Mouse (Mus musculus): Measurements from ENCODE around the gene Itga2. TPM values are rescaled to one million over a fixed set of nuclear protein-coding genes. Genes with fewer than 3 reads are reported as not detected.
A peak's percentile ranks its signal among the peaks of the same experiment; 100 is the strongest.

Gene Itga2
- total and polyA plus RNA-seq, 3 experiments = 0.21 to 1.3 (median 1.3) TPM

- TF ChIP-seq POLR2A (IDR thresholded peaks at IDR 0.05; ENCODE audit: insufficient read depth, low read depth, low read length) = no peak
- no peak for TF ChIP-seq CTCF (IDR thresholded peaks at IDR 0.05)
- no peaks in the 10 kb centered on the region for H3K79me2 ChIP-seq (replicated peaks; ENCODE audit: control insufficient read depth, insufficient read depth, low read length)
- no peak for DNase-seq
- WGBS = 73% methylated on average over 7 of the region's 7 CpGs
- H3K27me3 ChIP-seq (ENCODE audit: control insufficient read depth, insufficient read depth, low read length) = no peaks in the 10 kb centered on the region
- H3K27ac ChIP-seq = no peak overlapping the region
- H3K9ac ChIP-seq (ENCODE audit: low read depth, low read length) = no peak overlapping the region
- H3K4me1 ChIP-seq (ENCODE audit: control insufficient read depth, insufficient read depth, low read length) = no peaks in the 10 kb centered on the region
- H3K36me3 ChIP-seq (ENCODE audit: control insufficient read depth, insufficient read depth, low read length) = no peaks in the 10 kb centered on the region
- intact Hi-C loops (cut with DNase I) = loop anchor here (5.0 kb wide), 1 partner anchor 41 kb away; no protein-coding TSS in a partner anchor
- no peak overlapping the region for H3K4me3 ChIP-seq
Observed at GRCm38 (mm10) chr13:114933541-114933940, 1.6 kb upstream of the Itga2 start.

DNA sequence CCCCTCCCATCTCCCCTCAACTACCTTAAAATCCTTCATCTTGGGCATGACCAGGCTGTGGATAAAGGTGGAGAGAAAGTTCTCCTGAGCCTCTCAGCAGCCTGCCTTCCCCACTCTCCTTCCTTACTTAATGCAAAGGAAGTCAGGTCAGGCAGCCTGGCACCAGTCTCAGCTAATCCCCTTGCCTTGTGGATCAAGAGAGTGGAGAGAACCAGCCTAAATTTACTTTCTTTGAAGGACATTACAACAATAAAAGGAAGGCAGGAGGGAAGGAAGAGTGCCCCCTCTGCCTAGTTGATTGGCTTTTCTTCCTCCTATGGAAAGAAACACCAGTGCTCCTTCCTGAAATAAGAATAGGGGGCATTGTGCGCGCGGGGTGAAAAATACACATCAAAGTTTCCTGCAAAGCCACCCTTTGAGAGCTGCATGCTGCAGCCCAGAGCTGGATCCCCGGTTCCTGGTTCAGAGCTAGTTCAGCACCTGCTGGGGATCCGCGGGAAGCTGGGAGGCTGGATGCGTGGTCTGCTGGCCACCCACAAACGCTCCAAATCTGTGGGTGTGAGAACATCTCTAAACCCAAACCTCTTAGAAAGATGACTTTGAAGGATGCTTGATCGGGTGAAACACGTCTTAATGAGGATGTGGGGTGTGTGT is 777 bp downstream of the Itga2 start:
- H3K4me1 ChIP-seq (ENCODE audit: control insufficient read depth, insufficient read depth, low read length) = no peaks in the 10 kb centered on the region
- H3K9ac ChIP-seq (ENCODE audit: low read depth, low read length) = peak overlapping the region; percentile 43; the same call in 1 of the 2 replicates
- 2% methylated on average over 10 of the region's 10 CpGs for WGBS
- H3K36me3 ChIP-seq (ENCODE audit: control insufficient read depth, insufficient read depth, low read length) = no peaks in the 10 kb centered on the region
- H3K27ac ChIP-seq = no peak overlapping the region
- no peaks in the 10 kb centered on the region for H3K27me3 ChIP-seq (ENCODE audit: control insufficient read depth, insufficient read depth, low read length)
- no peaks in the 10 kb centered on the region for H3K79me2 ChIP-seq (replicated peaks; ENCODE audit: control insufficient read depth, insufficient read depth, low read length)
- peak overlapping the region; percentile 54 for H3K4me3 ChIP-seq
- TF ChIP-seq POLR2A (IDR thresholded peaks at IDR 0.05; ENCODE audit: insufficient read depth, low read depth, low read length) (no peak), EP300 (IDR thresholded peaks at IDR 0.05; ENCODE audit: insufficient read depth, low read depth, low read length) (no peak), CTCF (IDR thresholded peaks at IDR 0.05) (no peak)
- peak in 1 of 2 experiments; percentile 28 for DNase-seq
- intact Hi-C loops (cut with DNase I) = loop anchor here (1.0 to 5.0 kb wide), 2 partner anchors 39 to 100 kb away; no protein-coding TSS in a partner anchor

GRCm38 (mm10) chr13:114924785-114925184 is 7.1 kb downstream of the Itga2 start:
- Histone ChIP-seq H3K36me3 (ENCODE audit: control insufficient read depth, insufficient read depth, low read length) (no peaks in the 10 kb centered on the region), H3K79me2 (replicated peaks; ENCODE audit: control insufficient read depth, insufficient read depth, low read length) (no peaks in the 10 kb centered on the region), H3K27ac (no peak overlapping the region), H3K4me1 (ENCODE audit: control insufficient read depth, insufficient read depth, low read length) (no peaks in the 10 kb centered on the region), H3K4me3 (no peak overlapping the region), H3K9ac (ENCODE audit: low read depth, low read length) (no peak overlapping the region), H3K27me3 (ENCODE audit: control insufficient read depth, insufficient read depth, low read length) (no peaks in the 10 kb centered on the region)
- DNase-seq = no peak
- intact Hi-C loops (cut with DNase I) = no loop called here
- TF ChIP-seq CTCF (IDR thresholded peaks at IDR 0.05) (no peak), POLR2A (IDR thresholded peaks at IDR 0.05; ENCODE audit: insufficient read depth, low read depth, low read length) (no peak), EP300 (IDR thresholded peaks at IDR 0.05; ENCODE audit: insufficient read depth, low read depth, low read length) (no peak)
- 62% methylated on average over 1 of the region's 1 CpGs for WGBS

DNA sequence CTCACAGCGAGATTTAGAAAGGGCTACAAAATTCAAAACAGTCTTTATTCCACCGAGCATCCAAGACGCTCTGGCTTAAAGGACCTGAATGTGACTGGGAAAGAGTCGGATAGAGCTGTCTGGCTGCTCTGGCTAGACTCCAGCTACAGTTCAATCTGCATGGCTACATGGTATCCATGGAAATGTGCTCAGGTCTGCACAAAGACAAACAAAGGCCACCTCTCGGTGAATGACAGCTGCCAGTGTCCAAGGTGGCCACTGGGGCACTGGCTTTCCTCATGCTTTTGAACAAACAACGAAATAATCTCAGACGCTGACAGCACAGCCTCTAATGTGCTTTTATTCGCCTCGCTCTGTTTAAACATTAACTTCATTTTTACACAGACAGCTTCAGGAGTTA is 8.6 kb downstream of the Itga2 start:
- TF ChIP-seq POLR2A (IDR thresholded peaks at IDR 0.05; ENCODE audit: insufficient read depth, low read depth, low read length) = no peak
- TF ChIP-seq CTCF (IDR thresholded peaks at IDR 0.05) = no peak
- TF ChIP-seq EP300 (IDR thresholded peaks at IDR 0.05; ENCODE audit: insufficient read depth, low read depth, low read length) = no peak
- no peak for DNase-seq
- Histone ChIP-seq H3K27ac (no peak overlapping the region), H3K4me3 (no peak overlapping the region), H3K79me2 (replicated peaks; ENCODE audit: control insufficient read depth, insufficient read depth, low read length) (no peaks in the 10 kb centered on the region), H3K36me3 (ENCODE audit: control insufficient read depth, insufficient read depth, low read length) (no peaks in the 10 kb centered on the region), H3K4me1 (ENCODE audit: control insufficient read depth, insufficient read depth, low read length) (peaks cover 1% of the 10 kb centered on the region), H3K27me3 (ENCODE audit: control insufficient read depth, insufficient read depth, low read length) (no peaks in the 10 kb centered on the region), H3K9ac (ENCODE audit: low read depth, low read length) (no peak overlapping the region)
- 62% methylated on average over 9 of the region's 9 CpGs for WGBS
- intact Hi-C loops (cut with DNase I) = no loop called here

GRCm38 (mm10) chr13:114915767-114916166 is 16.1 kb downstream of the Itga2 start:
- DNase-seq = no peak
- H3K4me1 ChIP-seq (ENCODE audit: control insufficient read depth, insufficient read depth, low read length) = peaks cover 3% of the 10 kb centered on the region
- H3K27ac ChIP-seq = no peak overlapping the region
- no peak overlapping the region for H3K9ac ChIP-seq (ENCODE audit: low read depth, low read length)
- H3K79me2 ChIP-seq (replicated peaks; ENCODE audit: control insufficient read depth, insufficient read depth, low read length) = no peaks in the 10 kb centered on the region
- TF ChIP-seq POLR2A (IDR thresholded peaks at IDR 0.05; ENCODE audit: insufficient read depth, low read depth, low read length) = no peak
- no peak for TF ChIP-seq CTCF (IDR thresholded peaks at IDR 0.05)
- TF ChIP-seq EP300 (IDR thresholded peaks at IDR 0.05; ENCODE audit: insufficient read depth, low read depth, low read length) = no peak
- no peaks in the 10 kb centered on the region for H3K27me3 ChIP-seq (ENCODE audit: control insufficient read depth, insufficient read depth, low read length)
- H3K4me3 ChIP-seq = no peak overlapping the region
- 53% methylated on average over 5 of the region's 5 CpGs for WGBS
- intact Hi-C loops (cut with DNase I) = no loop called here
- peaks cover 3% of the 10 kb centered on the region for H3K36me3 ChIP-seq (ENCODE audit: control insufficient read depth, insufficient read depth, low read length)

GRCm38 (mm10) chr13:114914963-114915362 is 16.9 kb downstream of the Itga2 start:
- TF ChIP-seq CTCF (IDR thresholded peaks at IDR 0.05) (no peak), EP300 (IDR thresholded peaks at IDR 0.05; ENCODE audit: insufficient read depth, low read depth, low read length) (no peak), POLR2A (IDR thresholded peaks at IDR 0.05; ENCODE audit: insufficient read depth, low read depth, low read length) (no peak)
- DNase-seq = no peak

More at GRCm38 (mm10) chr13:114914963-114915362, 16.9 kb downstream of the Itga2 start:
- Histone ChIP-seq H3K4me1 (ENCODE audit: control insufficient read depth, insufficient read depth, low read length) (peaks cover 3% of the 10 kb centered on the region), H3K27ac (no peak overlapping the region), H3K9ac (ENCODE audit: low read depth, low read length) (no peak overlapping the region), H3K4me3 (no peak overlapping the region), H3K36me3 (ENCODE audit: control insufficient read depth, insufficient read depth, low read length) (peaks cover 3% of the 10 kb centered on the region), H3K27me3 (ENCODE audit: control insufficient read depth, insufficient read depth, low read length) (no peaks in the 10 kb centered on the region), H3K79me2 (replicated peaks; ENCODE audit: control insufficient read depth, insufficient read depth, low read length) (no peaks in the 10 kb centered on the region)
- WGBS = 57% methylated on average over 4 of the region's 4 CpGs
- intact Hi-C loops (cut with DNase I) = no loop called here
